Mouse (Mus musculus) cerebellum, adult 2 months (tissue): Measurements from ENCODE around the gene Ddb1.
"Not testable (repeated sequence)": the region's sequence is repeated elsewhere in the genome, so short reads cannot be mapped to it uniquely, and the experiment has no call there.

Source experiments
- CTCF ChIP-seq: fragments of 200-500 bp; IDR thresholded peaks from 2 replicates; pipeline ENCODE4 v1.5.1; 2011; ENCODE audit warnings: low read depth, mild to moderate bottlenecking, control low read depth, low read length, moderate library complexity, borderline replicate concordance; ENCODE audit not compliant: insufficient read depth
- POLR2A ChIP-seq: fragments of 200-500 bp; IDR thresholded peaks from 2 replicates; pipeline ENCODE4 v1.6.1; 2011; ENCODE audit warnings: low read length, control low read depth, borderline replicate concordance; ENCODE audit not compliant: insufficient read depth

DNA sequence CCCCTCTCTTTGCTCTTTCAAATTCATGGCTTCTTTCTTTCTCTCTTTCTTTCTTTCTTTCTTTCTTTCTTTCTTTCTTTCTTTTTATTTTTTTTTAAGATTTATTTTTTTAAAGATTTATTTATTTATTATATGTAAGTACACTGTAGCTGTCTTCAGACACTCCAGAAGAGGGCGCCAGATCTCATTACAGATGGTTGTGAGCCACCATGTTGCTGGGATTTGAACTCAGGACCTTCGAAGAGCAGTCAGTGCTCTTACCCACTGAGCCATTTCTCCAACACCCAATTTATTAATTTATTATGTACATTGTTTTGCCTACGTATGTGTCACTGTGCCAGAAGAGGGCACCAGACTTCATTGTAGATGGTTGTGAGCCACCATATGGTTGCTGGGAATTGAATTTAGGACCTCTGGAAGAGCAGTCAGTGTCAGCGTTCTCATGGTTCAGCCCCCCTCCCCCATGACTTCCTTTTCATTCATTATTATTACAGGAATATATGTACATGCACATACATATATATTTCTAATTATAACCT is 47.2 kb upstream of the Ddb1 start:
- TF ChIP-seq CTCF, POLR2A: not testable (repeated sequence)
